Mouse (Mus musculus) intestine, postnatal 0 days (tissue): ENCODE results near the gene Rapgef4. TPM values are rescaled to one million over a fixed set of nuclear protein-coding genes. Genes with fewer than 3 reads are reported as not detected.

Experiments used
- ATAC-seq: fragments of 200-750 bp; cut with Nextera tagmentation; 2 replicates; pipeline ENCODE4 v1.8.0; 2017; ENCODE audit warnings: mild to moderate bottlenecking, moderate TSS enrichment, moderate library complexity
- H3K27ac ChIP-seq: fragments of 300-500 bp; sonication (generic); 2 replicates; pipeline ENCODE4 v1.5.1; 2014; ENCODE audit warnings: mild to moderate bottlenecking, low read depth, low read length, moderate library complexity
- H3K27me3 ChIP-seq: fragments of 300-500 bp; sonication (generic); replicated peaks from 2 replicates; pipeline ENCODE4 v1.6.1; 2014; ENCODE audit warnings: low read length, mixed read lengths; ENCODE audit not compliant: control insufficient read depth, insufficient read depth
- H3K36me3 ChIP-seq: fragments of 300-500 bp; sonication (generic); 2 replicates; pipeline ENCODE4 v1.6.1; 2014; ENCODE audit warnings: mild to moderate bottlenecking, moderate library complexity; ENCODE audit not compliant: control insufficient read depth, insufficient read depth
- H3K4me1 ChIP-seq: fragments of 300-500 bp; sonication (generic); replicated peaks from 2 replicates; pipeline ENCODE4 v1.6.1; 2014; ENCODE audit warnings: antibody characterized with exemption, low read length, mixed read lengths; ENCODE audit not compliant: control insufficient read depth, insufficient read depth
- H3K4me2 ChIP-seq: fragments of 300-500 bp; sonication (generic); replicated peaks from 2 replicates; pipeline ENCODE4 v1.6.1; 2014; ENCODE audit warnings: low read depth, mild to moderate bottlenecking, moderate library complexity
- H3K4me3 ChIP-seq: fragments of 300-500 bp; sonication (generic); 2 replicates; pipeline ENCODE4 v1.5.1; 2014; ENCODE audit warnings: low read depth, low read length
- H3K9ac ChIP-seq: fragments of 300-500 bp; sonication (generic); 2 replicates; pipeline ENCODE4 v1.6.1; 2014; ENCODE audit warnings: mild to moderate bottlenecking, low read depth, low read length
- H3K9me3 ChIP-seq: fragments of 300-500 bp; sonication (generic); 2 replicates; pipeline ENCODE4 v1.6.1; 2016; ENCODE audit warnings: mixed run types; ENCODE audit not compliant: control insufficient read depth
- CTCF ChIP-seq: sonication (generic); IDR thresholded peaks from 2 replicates; pipeline ENCODE4 v1.5.1; 2016; ENCODE audit warnings: low read depth, mild to moderate bottlenecking, control low read depth, antibody characterized with exemption, moderate library complexity
- WGBS: fragments of 180-500 bp; shearing (Covaris S2); extraction: QIAGEN DNeasy Blood & Tissue Kit; methylation state at CpG from one replicate; pipeline ENCODE4 v1.1.7; 2014; 5-methylcytosine and 5-hydroxymethylcytosine counted together
- polyA plus RNA-seq: library from polyadenylated mRNA; unstranded; fragments of >200 nt; fragmentation: Nextera tagmentation; extraction: Ambion mirVana; gene quantifications from 2 replicates; pipeline ENCODE4 v1.2.1, GENCODE M21; 2015

Gene Rapgef4
- polyA plus RNA-seq, 1 experiment from 2014 or later, result 2.7 TPM

GRCm38 (mm10) chr2:72005051-72005450 lies 24.0 kb downstream of the Rapgef4 start:
- Histone ChIP-seq H3K4me1 (no peaks in the 10 kb centered on the region), H3K4me3 (no peak overlapping the region), H3K9ac (no peak overlapping the region), H3K4me2 (no peak overlapping the region), H3K27me3 (no peaks in the 10 kb centered on the region), H3K27ac (no peak overlapping the region), H3K9me3 (no peaks in the 10 kb centered on the region), H3K36me3 (no peaks in the 10 kb centered on the region)
- ATAC-seq, result no peak
- WGBS, result 84% methylated on average over 16 of the region's 16 CpGs
- TF ChIP-seq CTCF, result no peak

- no peak overlapping the region for H3K27ac ChIP-seq
- H3K27me3 ChIP-seq, result no peaks in the 10 kb centered on the region
- no peak overlapping the region for H3K9ac ChIP-seq
- TF ChIP-seq CTCF, result no peak
- no peak overlapping the region for H3K4me2 ChIP-seq
- H3K4me3 ChIP-seq, result no peak overlapping the region
- H3K9me3 ChIP-seq, result no peaks in the 10 kb centered on the region
- no peaks in the 10 kb centered on the region for H3K4me1 ChIP-seq
- ATAC-seq, result no peak
- 75% methylated on average over 3 of the region's 3 CpGs for WGBS
- H3K36me3 ChIP-seq, result no peaks in the 10 kb centered on the region
Observed at GRCm38 (mm10) chr2:72009446-72010218, 28.6 kb downstream of the Rapgef4 start.

GRCm38 (mm10) chr2:72015366-72015765 lies 34.3 kb downstream of the Rapgef4 start:
- Histone ChIP-seq H3K4me1 (no peaks in the 10 kb centered on the region), H3K4me2 (no peak overlapping the region), H3K4me3 (no peak overlapping the region), H3K27ac (no peak overlapping the region), H3K27me3 (no peaks in the 10 kb centered on the region), H3K36me3 (no peaks in the 10 kb centered on the region), H3K9me3 (no peaks in the 10 kb centered on the region), H3K9ac (no peak overlapping the region)
- 79% methylated on average over 8 of the region's 8 CpGs for whole genome bisulfite sequencing
- TF ChIP-seq CTCF, result no peak
- no peak for ATAC-seq

GRCm38 (mm10) chr2:72016013-72016412 lies 35.0 kb downstream of the Rapgef4 start:
- ATAC-seq, result no peak
- no peak overlapping the region for H3K4me2 ChIP-seq
- 37% methylated on average over 5 of the region's 5 CpGs for WGBS
- H3K36me3 ChIP-seq, result no peaks in the 10 kb centered on the region
- H3K4me1 ChIP-seq, result no peaks in the 10 kb centered on the region
- no peak for TF ChIP-seq CTCF
- H3K27ac ChIP-seq, result no peak overlapping the region
- H3K9me3 ChIP-seq, result no peaks in the 10 kb centered on the region
- no peak overlapping the region for H3K9ac ChIP-seq
- no peak overlapping the region for H3K4me3 ChIP-seq
- no peaks in the 10 kb centered on the region for H3K27me3 ChIP-seq

GRCm38 (mm10) chr2:72017168-72017567 lies 36.1 kb downstream of the Rapgef4 start:
- no peaks in the 10 kb centered on the region for H3K27me3 ChIP-seq
- no peaks in the 10 kb centered on the region for H3K9me3 ChIP-seq
- no peaks in the 10 kb centered on the region for H3K4me1 ChIP-seq
- no peak overlapping the region for H3K27ac ChIP-seq
- TF ChIP-seq CTCF, result no peak
- ATAC-seq, result no peak
- 83% methylated on average over 2 of the region's 2 CpGs for WGBS
- H3K4me2 ChIP-seq, result no peak overlapping the region
- H3K36me3 ChIP-seq, result no peaks in the 10 kb centered on the region
- no peak overlapping the region for H3K9ac ChIP-seq
- no peak overlapping the region for H3K4me3 ChIP-seq

GRCm38 (mm10) chr2:72018736-72019135 lies 37.7 kb downstream of the Rapgef4 start:
- no peak for TF ChIP-seq CTCF
- H3K4me3 ChIP-seq, result no peak overlapping the region
- no peaks in the 10 kb centered on the region for H3K27me3 ChIP-seq
- H3K9ac ChIP-seq, result no peak overlapping the region
- no peaks in the 10 kb centered on the region for H3K9me3 ChIP-seq
- 75% methylated on average over 1 of the region's 1 CpGs for WGBS
- H3K4me1 ChIP-seq, result no peaks in the 10 kb centered on the region
- no peaks in the 10 kb centered on the region for H3K36me3 ChIP-seq
- no peak for ATAC-seq
- H3K4me2 ChIP-seq, result no peak overlapping the region
- no peak overlapping the region for H3K27ac ChIP-seq
